Mouse (Mus musculus): ENCODE measurements around the gene Maml3.

Maml3 gene

GRCm38 (mm10) chr3:51874252-51874651 lies 230.6 kb downstream of the Maml3 start:
- DNase-seq (ENCODE audit: low spot score in 2 of 2), result no peak

- no peak for DNase-seq (ENCODE audit: low spot score in 2 of 2)
Measured at GRCm38 (mm10) chr3:51872771-51873170, 232.1 kb downstream of the Maml3 start.

- DNase-seq (ENCODE audit: low spot score in 2 of 2), result no peak
Measured at GRCm38 (mm10) chr3:51871346-51871745, 233.5 kb downstream of the Maml3 start.

GRCm38 (mm10) chr3:51869980-51870379 lies 234.9 kb downstream of the Maml3 start:
- DNase-seq (ENCODE audit: low spot score in 2 of 2), result no peak

GRCm38 (mm10) chr3:51868857-51869256 lies 236.0 kb downstream of the Maml3 start:
- no peak for DNase-seq (ENCODE audit: low spot score in 2 of 2)

- DNase-seq (ENCODE audit: low spot score in 2 of 2), result no peak
Measured at GRCm38 (mm10) chr3:51866446-51866845, 238.4 kb downstream of the Maml3 start.

GRCm38 (mm10) chr3:51861631-51862030 lies 243.2 kb downstream of the Maml3 start:
- no peak for DNase-seq (ENCODE audit: low spot score in 2 of 2)

- no peak for DNase-seq (ENCODE audit: low spot score in 2 of 2)
Measured at GRCm38 (mm10) chr3:51860458-51860857, 244.4 kb downstream of the Maml3 start.

- DNase-seq (ENCODE audit: low spot score in 2 of 2), result no peak
Measured at GRCm38 (mm10) chr3:51859208-51859607, 245.7 kb downstream of the Maml3 start.

- DNase-seq (ENCODE audit: low spot score in 2 of 2), result no peak
Measured at GRCm38 (mm10) chr3:51854152-51854551, 250.7 kb downstream of the Maml3 start.

- no peak for DNase-seq (ENCODE audit: low spot score in 2 of 2)
Measured at GRCm38 (mm10) chr3:51853610-51854009, 251.3 kb downstream of the Maml3 start.

GRCm38 (mm10) chr3:51852692-51853091 lies 252.2 kb downstream of the Maml3 start:
- no peak for DNase-seq (ENCODE audit: low spot score in 2 of 2)

GRCm38 (mm10) chr3:51851596-51851995 lies 253.3 kb downstream of the Maml3 start:
- DNase-seq (ENCODE audit: low spot score in 2 of 2), result no peak

- no peak for DNase-seq (ENCODE audit: low spot score in 2 of 2)
Measured at GRCm38 (mm10) chr3:51849462-51849861, 255.4 kb downstream of the Maml3 start.

- DNase-seq (ENCODE audit: low spot score in 2 of 2), result no peak
Measured at GRCm38 (mm10) chr3:51847262-51847661, 257.6 kb downstream of the Maml3 start.

GRCm38 (mm10) chr3:51844255-51844654 lies 260.6 kb downstream of the Maml3 start:
- DNase-seq (ENCODE audit: low spot score in 2 of 2), result no peak

GRCm38 (mm10) chr3:51842140-51842539 lies 262.7 kb downstream of the Maml3 start:
- no peak for DNase-seq (ENCODE audit: low spot score in 2 of 2)

- no peak for DNase-seq (ENCODE audit: low spot score in 2 of 2)
Measured at GRCm38 (mm10) chr3:51841598-51841997, 263.3 kb downstream of the Maml3 start.

- DNase-seq (ENCODE audit: low spot score in 2 of 2), result no peak
Measured at GRCm38 (mm10) chr3:51841177-51841576, 263.7 kb downstream of the Maml3 start.

- DNase-seq (ENCODE audit: low spot score in 2 of 2), result no peak
Measured at GRCm38 (mm10) chr3:51840095-51840805, 264.6 kb downstream of the Maml3 start.

- no peak for DNase-seq (ENCODE audit: low spot score in 2 of 2)
Measured at GRCm38 (mm10) chr3:51839353-51839715, 265.5 kb downstream of the Maml3 start.

- DNase-seq (ENCODE audit: low spot score in 2 of 2), result no peak
Measured at GRCm38 (mm10) chr3:51838696-51839352, 266.1 kb downstream of the Maml3 start.

GRCm38 (mm10) chr3:51832985-51833384 lies 271.9 kb downstream of the Maml3 start:
- no peak for DNase-seq (ENCODE audit: low spot score in 2 of 2)

Measured in spleen, postnatal 4 days (tissue).